Mouse (Mus musculus) liver, embryonic 14.5 days (tissue): ENCODE results near the gene Zfp78.

Experiments
- CTCF ChIP-seq: IDR thresholded peaks from 2 replicates; pipeline ENCODE4 v1.5.1; 2016; ENCODE audit warnings: antibody characterized with exemption, low read depth, control low read depth
- EP300 ChIP-seq: IDR thresholded peaks from 2 replicates; pipeline ENCODE4 v1.6.1; 2016; ENCODE audit warnings: antibody characterized with exemption, low read depth

DNA sequence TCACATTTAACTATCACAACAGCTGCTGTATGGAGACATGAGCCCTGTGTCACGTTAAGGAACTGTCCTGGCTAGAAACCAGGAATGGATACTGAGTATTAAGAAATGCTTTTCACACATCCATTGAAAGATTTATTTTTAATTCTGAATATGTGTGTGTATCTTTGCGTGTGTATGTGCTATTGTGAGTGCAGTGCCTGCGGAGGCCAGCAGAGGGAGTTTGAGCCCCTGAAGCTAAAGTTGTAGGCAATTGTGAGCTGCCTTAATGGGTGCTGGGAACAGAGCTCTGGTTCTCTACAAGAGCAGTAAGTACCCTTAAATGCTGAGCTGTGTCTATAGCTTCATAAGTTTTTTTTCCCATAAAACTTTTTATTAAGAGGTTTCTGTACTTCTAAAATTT, 66.3 kb downstream of the Zfp78 start:
- TF ChIP-seq CTCF (peak; percentile 35), EP300 (no peak)
